Mouse (Mus musculus) embryonic facial prominence, embryonic 14.5 days (tissue): Measurements from ENCODE around the gene Gm10697. TPM values are rescaled to one million over a fixed set of nuclear protein-coding genes. Genes with fewer than 3 reads are reported as not detected.
"Not testable (repeated sequence)": the region's sequence is repeated elsewhere in the genome, so short reads cannot be mapped to it uniquely, and the experiment has no call there.

Source experiments
- ATAC-seq: fragments of 200-750 bp; cut with Nextera tagmentation; 2 replicates; pipeline ENCODE4 v1.8.0; 2017; ENCODE audit warnings: low read depth, moderate number of reproducible peaks, moderate TSS enrichment
- DNase-seq: peaks from one replicate; pipeline ENCODE4 v3.0.0-alpha.2; 2015; ENCODE audit warnings: low spot score
- H3K27ac ChIP-seq: fragments of 300-500 bp; sonication (generic); replicated peaks from 2 replicates; pipeline ENCODE4 v1.5.1; 2014; ENCODE audit warnings: low read depth, mild to moderate bottlenecking, low read length, moderate library complexity
- H3K27me3 ChIP-seq: fragments of 300-500 bp; sonication (generic); replicated peaks from 2 replicates; pipeline ENCODE4 v1.6.1; 2014; ENCODE audit warnings: low read length; ENCODE audit not compliant: control insufficient read depth, insufficient read depth
- H3K36me3 ChIP-seq: fragments of 300-500 bp; sonication (generic); 2 replicates; pipeline ENCODE4 v1.6.1; 2014; ENCODE audit warnings: low read length, mixed read lengths; ENCODE audit not compliant: control insufficient read depth, insufficient read depth
- H3K4me1 ChIP-seq: fragments of 300-500 bp; sonication (generic); 2 replicates; pipeline ENCODE4 v1.6.1; 2014; ENCODE audit warnings: antibody characterized with exemption, low read length; ENCODE audit not compliant: control insufficient read depth, insufficient read depth
- H3K4me2 ChIP-seq: fragments of 300-500 bp; sonication (generic); 2 replicates; pipeline ENCODE4 v1.6.1; 2014; ENCODE audit warnings: low read depth, mild to moderate bottlenecking, low read length, moderate library complexity, mixed read lengths
- H3K4me3 ChIP-seq: fragments of 300-500 bp; sonication (generic); 2 replicates; pipeline ENCODE4 v1.5.1; 2014; ENCODE audit warnings: low read depth, mild to moderate bottlenecking, low read length
- H3K9ac ChIP-seq: fragments of 300-500 bp; sonication (generic); 2 replicates; pipeline ENCODE4 v1.6.1; 2014; ENCODE audit warnings: low read depth, mild to moderate bottlenecking, low read length, moderate library complexity, mixed read lengths
- H3K9me3 ChIP-seq: fragments of 300-500 bp; sonication (generic); 2 replicates; pipeline ENCODE4 v1.6.1; 2016; ENCODE audit warnings: low read length; ENCODE audit not compliant: control insufficient read depth
- WGBS: fragments of 180-500 bp; shearing (Covaris S2); extraction: QIAGEN DNeasy Blood & Tissue Kit; methylation state at CpG from one replicate; pipeline ENCODE4 v1.1.7; 2014; 5-methylcytosine and 5-hydroxymethylcytosine counted together
- polyA plus RNA-seq: library from polyadenylated mRNA; unstranded; fragments of >200 nt; fragmentation: Nextera tagmentation; extraction: Ambion mirVana; gene quantifications from 2 replicates; pipeline ENCODE4 v1.2.1, GENCODE M21; 2014

Gm10697 gene
- polyA plus RNA-seq: not detected in 2 replicates

DNA sequence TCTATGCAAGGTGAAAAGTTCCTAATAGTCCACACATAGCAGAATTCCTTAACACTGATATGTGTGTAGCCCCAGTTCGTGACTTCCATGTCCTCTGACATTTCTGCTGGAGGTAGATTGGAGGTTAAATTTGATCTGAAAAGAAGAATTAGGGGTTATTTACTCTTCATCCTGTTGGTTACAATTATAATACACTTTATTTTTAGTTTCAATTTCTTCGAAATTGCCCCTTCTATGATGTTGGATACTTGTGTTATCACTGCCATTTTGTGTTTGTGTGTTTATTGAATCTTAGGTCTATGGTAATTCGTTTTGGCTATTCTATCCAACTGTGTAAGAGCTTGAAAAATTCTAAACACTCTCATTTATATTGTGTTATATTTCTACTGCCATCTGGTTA, at the start of gene Gm10697:
TSS of gene Gm10697 (minus strand) at position 101 of the 400 bp plus-strand sequence.
- H3K9me3 ChIP-seq, H3K4me2 ChIP-seq, H3K27me3 ChIP-seq, ATAC-seq, H3K4me3 ChIP-seq, H3K27ac ChIP-seq, H3K9ac ChIP-seq, DNase-seq, H3K36me3 ChIP-seq, H3K4me1 ChIP-seq: not testable (repeated sequence)
- WGBS: 82% methylated on average over 1 of the region's 3 CpGs

DNA sequence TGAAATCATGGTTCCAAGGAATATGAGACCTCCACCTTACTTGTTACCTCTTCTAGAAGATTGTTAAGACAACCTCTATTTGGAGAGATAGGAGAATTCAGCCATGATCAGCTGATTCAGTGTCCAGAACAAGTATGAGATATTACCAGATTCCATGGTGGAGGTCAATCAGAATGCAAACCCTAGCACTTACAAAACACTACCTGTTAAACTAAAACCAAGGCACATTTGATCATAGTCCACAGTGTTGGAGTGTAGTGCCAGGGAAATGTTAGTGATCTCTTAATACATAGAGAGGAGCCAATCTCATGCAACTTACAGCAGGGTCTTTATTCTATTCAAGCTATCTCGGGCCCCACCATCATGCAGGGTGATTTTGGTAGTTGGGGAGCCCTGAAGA, 42.6 kb upstream of the Gm10697 start:
- H3K9ac ChIP-seq, H3K4me1 ChIP-seq, ATAC-seq, H3K27ac ChIP-seq, H3K36me3 ChIP-seq, H3K9me3 ChIP-seq, DNase-seq, H3K4me3 ChIP-seq, H3K27me3 ChIP-seq, H3K4me2 ChIP-seq: not testable (repeated sequence)
- WGBS: 57% methylated on average over 1 of the region's 1 CpGs

DNA sequence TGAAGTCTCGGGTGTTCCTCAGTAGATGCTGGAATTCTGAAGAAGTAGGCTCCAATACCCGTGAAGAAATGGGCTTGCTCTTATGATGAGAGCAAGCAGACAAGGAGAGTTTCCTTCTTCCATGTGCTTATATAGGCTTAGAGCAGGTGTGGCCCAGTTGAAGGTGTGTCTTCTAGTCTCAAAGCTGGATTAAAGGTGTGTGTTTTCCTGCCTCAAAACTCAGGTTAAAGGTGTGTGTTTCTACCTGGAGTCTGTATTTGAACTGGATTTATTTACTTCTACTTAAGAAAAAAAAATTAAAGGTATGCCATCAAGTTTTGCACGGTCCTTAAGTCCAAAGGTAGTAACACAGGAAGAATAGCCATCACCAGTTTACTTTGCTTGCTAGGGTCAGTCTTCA, 17.7 kb downstream of the Gm10697 start, which contains the start of gene Gm9125:
TSS of gene Gm9125 (minus strand) at position 101 of the 400 bp plus-strand sequence.
- H3K4me3 ChIP-seq, DNase-seq, H3K4me2 ChIP-seq, H3K9ac ChIP-seq, H3K4me1 ChIP-seq, ATAC-seq, H3K27me3 ChIP-seq, H3K27ac ChIP-seq, H3K9me3 ChIP-seq, H3K36me3 ChIP-seq: not testable (repeated sequence)
- WGBS: 81% methylated on average over 1 of the region's 3 CpGs

DNA sequence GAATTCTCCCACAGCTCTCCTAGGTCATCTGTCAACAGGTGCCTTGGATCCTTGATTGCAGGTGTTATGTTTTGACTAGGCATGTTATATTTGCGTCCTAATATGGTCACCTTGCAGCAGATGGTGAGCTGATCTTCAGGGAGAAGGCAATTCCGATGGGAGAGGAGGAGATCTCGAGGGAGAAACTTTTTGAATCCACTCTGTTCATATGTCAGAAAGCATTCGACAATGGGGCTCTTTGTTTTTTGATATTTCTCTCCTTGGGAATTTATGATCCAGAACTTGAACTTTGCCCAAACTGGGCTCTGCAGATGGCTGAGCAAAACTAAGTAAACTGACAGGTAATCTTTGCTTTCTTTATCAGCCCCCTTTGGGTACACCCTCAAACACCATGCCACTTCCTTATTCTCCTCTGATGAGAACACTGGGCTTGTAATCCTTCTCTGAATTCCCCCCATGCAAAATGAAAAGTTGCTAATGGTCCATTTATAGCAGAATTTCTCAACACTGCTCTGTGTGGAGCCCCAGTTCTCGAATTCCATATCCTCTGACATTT, 22.8 kb downstream of the Gm10697 start:
- DNase-seq, H3K4me3 ChIP-seq, H3K27me3 ChIP-seq, H3K9me3 ChIP-seq, ATAC-seq, H3K36me3 ChIP-seq, H3K9ac ChIP-seq, H3K4me1 ChIP-seq, H3K27ac ChIP-seq, H3K4me2 ChIP-seq: not testable (repeated sequence)
- WGBS: no CpG with 5 or more reads among the region's 5 CpGs

DNA sequence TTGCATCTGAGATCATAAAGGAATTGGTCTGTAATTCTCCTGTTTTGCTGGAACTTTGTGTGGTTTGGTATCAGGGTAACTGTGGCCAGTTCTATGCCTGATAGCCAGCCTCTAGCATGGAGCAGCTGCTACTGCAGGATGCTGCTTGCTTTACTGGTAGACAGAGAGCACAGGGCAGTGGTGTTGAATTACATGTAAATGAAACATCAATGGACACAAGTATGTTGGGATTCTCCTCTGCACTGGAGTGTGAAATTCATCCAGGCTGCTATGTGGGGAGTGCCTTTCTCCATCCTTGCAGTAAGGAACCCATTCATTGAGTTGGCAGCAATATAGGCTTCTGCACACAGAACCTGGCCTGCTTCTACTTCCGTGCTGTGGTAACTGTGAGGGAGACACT, 34.2 kb downstream of the Gm10697 start:
- not testable (repeated sequence) for H3K27me3 ChIP-seq, H3K9me3 ChIP-seq
- WGBS: 100% methylated on average over 1 of the region's 1 CpGs

DNA sequence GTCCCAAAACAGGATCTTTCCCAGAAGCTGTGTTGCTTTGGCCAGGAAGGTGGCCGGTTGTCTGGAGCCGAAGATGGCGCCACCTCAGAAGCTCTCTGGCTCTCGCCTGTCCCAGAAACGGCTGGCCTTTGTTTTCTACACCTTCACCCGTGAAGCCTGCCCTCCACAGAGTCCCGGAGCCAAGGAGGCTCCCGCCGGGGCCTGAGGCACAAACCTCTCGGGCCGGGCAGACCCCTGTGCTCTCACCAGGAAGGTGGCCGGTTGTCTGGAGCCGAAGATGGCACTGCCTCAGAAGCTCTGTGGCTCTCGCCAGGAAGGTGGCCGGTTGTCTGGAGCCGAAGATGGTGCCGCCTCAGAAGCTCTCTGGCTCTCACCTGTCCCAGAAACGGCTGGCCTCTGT, 38.0 kb downstream of the Gm10697 start:
- WGBS: 97% methylated on average over 7 of the region's 18 CpGs

More for the DNA sequence above, 34.2 kb downstream of the Gm10697 start:
- DNase-seq, H3K9ac ChIP-seq, H3K4me1 ChIP-seq, H3K27ac ChIP-seq, H3K4me2 ChIP-seq, H3K4me3 ChIP-seq, H3K36me3 ChIP-seq, ATAC-seq: not testable (repeated sequence)

More for the DNA sequence above, 38.0 kb downstream of the Gm10697 start:
- not testable (repeated sequence) for H3K27ac ChIP-seq, H3K4me2 ChIP-seq, H3K4me1 ChIP-seq, H3K9ac ChIP-seq, H3K9me3 ChIP-seq, DNase-seq, H3K36me3 ChIP-seq, H3K27me3 ChIP-seq, ATAC-seq, H3K4me3 ChIP-seq

Other genes with a start within 250 kb of the Gm10697 start
- gene Tdpoz3, start 246.6 kb downstream of the Gm10697 start, polyA plus RNA-seq: not detected in 2 replicates
- gene Gm9117, start 129.1 kb downstream of the Gm10697 start, polyA plus RNA-seq: not detected in 2 replicates
- not detected in 2 replicates for gene Tdpoz5, start 111.3 kb downstream of the Gm10697 start, polyA plus RNA-seq
- not detected in 2 replicates for gene Gm9125, start 17.8 kb downstream of the Gm10697 start, polyA plus RNA-seq
- not detected in 2 replicates for gene Gm10696, start 105.5 kb upstream of the Gm10697 start, polyA plus RNA-seq
- gene Gm5286, start 124.1 kb upstream of the Gm10697 start, polyA plus RNA-seq: not detected in 2 replicates
- gene Gm4778, start 191.4 kb upstream of the Gm10697 start, polyA plus RNA-seq: not detected in 2 replicates
- 12.2 and 14.9 TPM in 2 replicates for gene Them4, start 237.4 kb upstream of the Gm10697 start, polyA plus RNA-seq